Comparison of ENCODE assay signal across 8 mouse cellular contexts in genomic region chr4:138453097-138453752, GRCm38 (mm10). TPM values are rescaled to one million over a fixed set of nuclear protein-coding genes. Genes with fewer than 3 reads are reported as not detected.
DNase-seq lines count a peak whose midpoint lies in the region; ATAC-seq and TF ChIP-seq lines count a peak whose summit lies in the region.

No protein-coding gene starts in this region.

- H3K4me3 ChIP-seq in left cerebral cortex, adult 2 months, result peak overlapping the region; percentile 98
- peak overlapping the region; percentile 89 for H3K4me3 ChIP-seq in embryonic facial prominence, embryonic 10.5 days
- H3K4me3 ChIP-seq in intestine, embryonic 15.5 days (replicated peaks), result peak overlapping the region; percentile 83
- peak overlapping the region; percentile 98 for H3K4me3 ChIP-seq in midbrain, embryonic 13.5 days (replicated peaks)
- H3K4me3 ChIP-seq in thymus, adult 2 months (ENCODE audit: control insufficient read depth, insufficient read depth, low read length), result no peak overlapping the region

- peaks cover 98% of the 10 kb centered on the region for H3K27me3 ChIP-seq in embryonic facial prominence, embryonic 10.5 days (replicated peaks; ENCODE audit: low read depth, poor library complexity, severe bottlenecking)
- no peaks in the 10 kb centered on the region for H3K27me3 ChIP-seq in intestine, embryonic 15.5 days (replicated peaks)
- H3K27me3 ChIP-seq in midbrain, embryonic 13.5 days, result peaks cover 11% of the 10 kb centered on the region
- H3K27me3 ChIP-seq in thymus, adult 2 months (ENCODE audit: control insufficient read depth, insufficient read depth, low read length), result peaks cover 35% of the 10 kb centered on the region

- no peak for TF ChIP-seq POLR2A in thymus, adult 2 months (IDR thresholded peaks at IDR 0.05; ENCODE audit: control insufficient read depth, extremely low read depth, insufficient read depth, low read length, poor library complexity)

- peak overlapping the region; percentile 96 for H3K27ac ChIP-seq in left cerebral cortex, adult 2 months
- H3K27ac ChIP-seq in embryonic facial prominence, embryonic 10.5 days (replicated peaks), result peak overlapping the region; percentile 87
- peak overlapping the region; percentile 92 for H3K27ac ChIP-seq in intestine, embryonic 15.5 days
- H3K27ac ChIP-seq in midbrain, embryonic 13.5 days, result peak overlapping the region; percentile 97
- no peak overlapping the region for H3K27ac ChIP-seq in thymus, adult 2 months (ENCODE audit: control insufficient read depth, insufficient read depth, low read length)

- TF ChIP-seq CTCF in left cerebral cortex, adult 2 months (IDR thresholded peaks at IDR 0.05), result no peak
- TF ChIP-seq CTCF in thymus, adult 2 months (IDR thresholded peaks at IDR 0.05; ENCODE audit: borderline replicate concordance, control insufficient read depth, extremely low read depth, insufficient read depth, low read length, poor library complexity), result no peak

- DNase-seq in left cerebral cortex, adult 2 months (ENCODE audit: extremely low spot score in 1 of 2, low spot score in 2 of 2), result no peak
- DNase-seq in left cerebral cortex, adult 18-20 months (ENCODE audit: low spot score in 2 of 2), result no peak
- peak; percentile 60 for DNase-seq in embryonic facial prominence, embryonic 10.5 days (ENCODE audit: low spot score)
- DNase-seq in thymus, adult 2 months, result no peak
- DNase-seq in c-Kit-positive CD71-positive TER-119-positive erythroid progenitor cells, embryonic 14.5 days (ENCODE audit: low spot score), result no peak

- H3K36me3 ChIP-seq in embryonic facial prominence, embryonic 10.5 days (replicated peaks), result no peaks in the 10 kb centered on the region
- H3K36me3 ChIP-seq in intestine, embryonic 15.5 days, result no peaks in the 10 kb centered on the region
- H3K36me3 ChIP-seq in midbrain, embryonic 13.5 days, result no peaks in the 10 kb centered on the region
- no peaks in the 10 kb centered on the region for H3K36me3 ChIP-seq in thymus, adult 2 months (ENCODE audit: control insufficient read depth, insufficient read depth, low read length)

- H3K4me1 ChIP-seq in embryonic facial prominence, embryonic 10.5 days, result peaks cover 61% of the 10 kb centered on the region
- peaks cover 23% of the 10 kb centered on the region for H3K4me1 ChIP-seq in intestine, embryonic 15.5 days (replicated peaks)
- peaks cover 59% of the 10 kb centered on the region for H3K4me1 ChIP-seq in midbrain, embryonic 13.5 days (replicated peaks)
- H3K4me1 ChIP-seq in thymus, adult 2 months (replicated peaks; ENCODE audit: control insufficient read depth, insufficient read depth, low read length), result peaks cover 12% of the 10 kb centered on the region

- H3K4me2 ChIP-seq in intestine, embryonic 15.5 days (replicated peaks), result peak overlapping the region; percentile 83
- H3K4me2 ChIP-seq in midbrain, embryonic 13.5 days (replicated peaks), result peak overlapping the region; percentile 80

- peak; percentile 44 for ATAC-seq in intestine, embryonic 15.5 days
- peak; percentile 34 for ATAC-seq in midbrain, embryonic 13.5 days
- no peak for ATAC-seq in granulocyte monocyte progenitor cell, adult 5-6 weeks (replicated peaks; ENCODE audit: poor library complexity, severe bottlenecking)

- WGBS in embryonic facial prominence, embryonic 10.5 days, result 4% methylated on average over 19 of the region's 19 CpGs
- WGBS in intestine, embryonic 15.5 days, result 9% methylated on average over 19 of the region's 19 CpGs
- 4% methylated on average over 19 of the region's 19 CpGs for WGBS in midbrain, embryonic 13.5 days
- WGBS in thymus, adult 2 months, result 18% methylated on average over 19 of the region's 19 CpGs

- H3K9me3 ChIP-seq in embryonic facial prominence, embryonic 10.5 days, result no peaks in the 10 kb centered on the region
- no peaks in the 10 kb centered on the region for H3K9me3 ChIP-seq in intestine, embryonic 15.5 days
- H3K9me3 ChIP-seq in midbrain, embryonic 13.5 days, result no peaks in the 10 kb centered on the region

- intact Hi-C loops in left cerebral cortex, adult 2 months (cut with DNase I), result loop anchor here (2.0 kb wide), 1 partner anchor 100 kb away; no protein-coding TSS in a partner anchor

- peak overlapping the region; percentile 89 for H3K9ac ChIP-seq in intestine, embryonic 15.5 days
- H3K9ac ChIP-seq in midbrain, embryonic 13.5 days (replicated peaks), result peak overlapping the region; percentile 95

RNA-seq across cellular contexts. Expression of gene Camk2n1, which starts 0.9 kb away (rescaled TPM):
- total RNA-seq in left cerebral cortex, adult 2 months (2021), result 1,000 to 10,000 TPM; 1,332 to 1,386 TPM
- 1,000 to 10,000 TPM; 1,197 to 1,322 TPM for total RNA-seq in left cerebral cortex, adult 18-20 months (2021)
- polyA plus RNA-seq in embryonic facial prominence, embryonic 10.5 days (2016; fragmentation: Nextera tagmentation; extraction: Ambion mirVana), result 1.1 and 1.2 TPM in 2 replicates
- 4.8 and 5.5 TPM in 2 replicates for polyA plus RNA-seq in intestine, embryonic 15.5 days (2015; fragmentation: Nextera tagmentation; extraction: Ambion mirVana)
- polyA plus RNA-seq in midbrain, embryonic 13.5 days (2015; fragmentation: Nextera tagmentation; extraction: Ambion mirVana), result 13.0 and 13.4 TPM in 2 replicates
- 2.2 and 2.7 TPM in 2 replicates for polyA plus RNA-seq in thymus, adult 2 months (2012; rRNA removed)
- not detected in 2 replicates for total RNA-seq in granulocyte monocyte progenitor cell, adult 5-6 weeks (2014; fragmentation: Nextera tagmentation)
- not detected in 2 replicates for total RNA-seq in granulocyte monocyte progenitor cell, adult 5-6 weeks (2017)

RNA-seq across cellular contexts. Expression of gene Mul1, which starts 18.8 kb away (rescaled TPM):
- 10 to 100 TPM; 63.0 to 65.1 TPM for total RNA-seq in left cerebral cortex, adult 2 months (2021)
- 10 to 100 TPM; 70.8 to 72.3 TPM for total RNA-seq in left cerebral cortex, adult 18-20 months (2021)
- polyA plus RNA-seq in embryonic facial prominence, embryonic 10.5 days (2016; fragmentation: Nextera tagmentation; extraction: Ambion mirVana), result 19.7 and 20.8 TPM in 2 replicates
- polyA plus RNA-seq in intestine, embryonic 15.5 days (2015; fragmentation: Nextera tagmentation; extraction: Ambion mirVana), result 24.9 and 25.7 TPM in 2 replicates
- polyA plus RNA-seq in midbrain, embryonic 13.5 days (2015; fragmentation: Nextera tagmentation; extraction: Ambion mirVana), result 18.3 and 19.9 TPM in 2 replicates
- polyA plus RNA-seq in thymus, adult 2 months (2012; rRNA removed), result 16.6 and 16.9 TPM in 2 replicates
- 7.4 and 10.1 TPM in 2 replicates for total RNA-seq in granulocyte monocyte progenitor cell, adult 5-6 weeks (2014; fragmentation: Nextera tagmentation)
- 7.6 and 8.7 TPM in 2 replicates for total RNA-seq in granulocyte monocyte progenitor cell, adult 5-6 weeks (2017)

RNA-seq across cellular contexts. Expression of gene Fam43b, which starts 56.9 kb away (rescaled TPM):
- 10 to 100 TPM; 33.4 to 42.4 TPM for total RNA-seq in left cerebral cortex, adult 2 months (2021)
- total RNA-seq in left cerebral cortex, adult 18-20 months (2021), result 10 to 100 TPM; 48.0 TPM
- 0.13 TPM in 1 of 2 replicates, not detected in the other for polyA plus RNA-seq in embryonic facial prominence, embryonic 10.5 days (2016; fragmentation: Nextera tagmentation; extraction: Ambion mirVana)
- 0.05 TPM in 1 of 2 replicates, not detected in the other for polyA plus RNA-seq in intestine, embryonic 15.5 days (2015; fragmentation: Nextera tagmentation; extraction: Ambion mirVana)
- polyA plus RNA-seq in midbrain, embryonic 13.5 days (2015; fragmentation: Nextera tagmentation; extraction: Ambion mirVana), result 1.1 and 1.3 TPM in 2 replicates
- not detected in 2 replicates for polyA plus RNA-seq in thymus, adult 2 months (2012; rRNA removed)
- total RNA-seq in granulocyte monocyte progenitor cell, adult 5-6 weeks (2014; fragmentation: Nextera tagmentation), result not detected in 2 replicates
- total RNA-seq in granulocyte monocyte progenitor cell, adult 5-6 weeks (2017), result not detected in 2 replicates
